Mouse (Mus musculus) adrenal gland, postnatal 25 days (tissue): ENCODE measurements around the gene Prkd2. TPM values are rescaled to one million over a fixed set of nuclear protein-coding genes. Genes with fewer than 3 reads are reported as not detected.

ENCODE experiments used
- DNase-seq: peaks from one replicate; pipeline ENCODE4 v3.0.0; 2021; ENCODE audit warnings: mixed read lengths
- total RNA-seq: library from RNA; stranded (reverse); gene quantifications from 2 replicates; pipeline ENCODE4 v1.2.3, GENCODE M21; 2021

Gene Prkd2
- total RNA-seq, 1 experiment from 2014 or later: 23.9 TPM

DNA sequence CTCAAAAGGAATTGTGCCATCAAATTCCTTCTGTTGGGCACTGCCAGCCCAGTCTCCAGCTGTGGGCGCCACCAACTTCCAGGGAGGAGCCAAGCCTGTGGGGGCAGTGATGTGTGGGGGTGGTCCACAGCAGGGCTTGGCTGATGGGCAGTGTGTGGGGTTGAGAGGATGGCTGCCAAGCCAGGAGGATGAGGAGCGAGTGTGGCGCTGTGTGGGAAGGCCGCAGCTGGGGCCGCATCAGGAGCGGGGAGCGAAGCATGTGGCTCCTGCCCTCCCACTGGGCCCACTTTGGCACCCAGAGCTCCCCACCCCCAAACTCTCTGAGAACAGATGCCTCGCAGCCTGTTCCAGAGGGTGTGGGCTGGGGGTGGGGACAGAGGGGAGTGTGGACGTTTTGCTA, 75.3 kb downstream of the Prkd2 start:
- no peak for DNase-seq

DNA sequence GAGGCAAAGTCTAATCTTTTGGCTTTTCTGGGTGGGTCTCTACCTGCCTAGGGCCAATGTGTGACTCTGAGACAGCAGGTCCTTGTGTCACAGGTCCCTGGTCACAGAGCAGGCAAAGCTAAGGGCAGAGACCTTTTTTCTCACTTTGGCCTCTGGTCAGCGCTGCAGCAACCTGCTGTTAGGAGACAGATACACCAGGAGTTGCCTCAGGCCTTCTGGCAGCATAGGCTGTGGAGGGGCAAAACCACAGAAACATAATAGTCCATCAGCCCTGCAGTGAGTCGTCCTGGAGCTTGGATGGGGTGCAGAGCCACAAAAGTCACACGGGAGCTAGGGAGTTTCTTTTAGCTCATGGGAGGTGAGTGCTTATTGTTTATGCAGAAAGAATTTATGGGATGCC, 76.0 kb downstream of the Prkd2 start:
- DNase-seq: no peak

DNA sequence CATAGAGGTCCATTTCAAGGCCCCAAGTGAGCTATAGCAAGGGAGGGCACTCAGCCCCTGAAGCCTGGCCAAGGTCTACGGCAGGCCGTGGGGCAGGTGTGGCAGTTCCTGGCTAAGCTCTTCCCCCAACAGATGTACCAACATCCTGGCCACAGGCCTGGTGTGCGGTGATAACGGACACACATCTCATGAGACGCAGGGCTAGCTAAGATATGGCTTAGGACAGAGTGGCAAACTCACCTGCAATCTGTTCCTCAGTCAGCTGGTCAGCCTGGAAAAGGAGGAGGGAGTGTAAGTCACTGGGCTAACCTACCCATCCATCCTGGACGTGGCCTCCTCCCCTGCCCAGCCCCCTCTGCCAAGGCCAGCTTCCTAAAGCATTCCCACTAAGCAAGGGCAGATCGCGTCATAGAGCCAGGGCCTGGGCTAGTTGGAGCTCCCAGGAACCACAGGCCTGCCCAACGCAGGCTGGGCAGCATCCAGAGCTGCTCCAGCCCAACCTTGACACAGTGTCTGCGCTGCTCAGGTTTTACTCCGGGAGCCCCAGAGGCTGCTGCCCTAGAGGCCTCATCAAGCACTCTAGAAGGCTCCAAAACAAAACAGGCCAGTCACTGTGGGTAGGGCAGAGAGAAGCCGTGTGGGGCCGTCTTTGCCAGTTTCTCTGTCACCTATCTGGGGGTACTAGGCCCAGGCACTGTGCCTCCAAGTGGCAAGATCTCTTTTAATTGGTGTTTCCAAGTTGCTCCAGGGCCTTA, 76.9 kb downstream of the Prkd2 start:
- DNase-seq: peak; percentile 57

Other genes with a start within 250 kb of the Prkd2 start
- 74.8 and 76.1 TPM in 2 replicates for gene Arhgap35, start 227.9 kb upstream of the Prkd2 start, total RNA-seq
- gene Ceacam15, start 167.2 kb upstream of the Prkd2 start, total RNA-seq: not detected in 2 replicates
- not detected in 2 replicates for gene Ceacam9, start 121.0 kb upstream of the Prkd2 start, total RNA-seq
- 130 and 139 TPM in 2 replicates for gene Ap2s1, start 104.5 kb upstream of the Prkd2 start, total RNA-seq
- 92.7 and 99.0 TPM in 2 replicates for gene Slc1a5, start 61.6 kb upstream of the Prkd2 start, total RNA-seq
- 73.7 and 116 TPM in 2 replicates for gene Strn4, start 27.0 kb upstream of the Prkd2 start, total RNA-seq
- gene Fkrp, start 26.2 kb upstream of the Prkd2 start, total RNA-seq: 27.5 and 28.2 TPM in 2 replicates
- gene Dact3, start 32.4 kb downstream of the Prkd2 start, total RNA-seq: 1.8 and 2.8 TPM in 2 replicates
- gene Gng8, start 48.9 kb downstream of the Prkd2 start, total RNA-seq: 0.70 TPM in 1 of 2 replicates, not detected in the other
- gene Ptgir, start 63.6 kb downstream of the Prkd2 start, total RNA-seq: 1.5 and 1.6 TPM in 2 replicates
- gene Calm3, start 81.2 kb downstream of the Prkd2 start, total RNA-seq: 242 and 255 TPM in 2 replicates
- gene Pnmal2, start 101.8 kb downstream of the Prkd2 start, total RNA-seq: 26.9 and 36.1 TPM in 2 replicates
- 4.3 and 5.4 TPM in 2 replicates for gene Pnmal1, start 116.8 kb downstream of the Prkd2 start, total RNA-seq
- gene Gm42372, start 140.2 kb downstream of the Prkd2 start, total RNA-seq: 1.1 and 2.1 TPM in 2 replicates
- 19.7 and 26.0 TPM in 2 replicates for gene Ccdc8, start 149.8 kb downstream of the Prkd2 start, total RNA-seq
- gene Ppp5c, start 185.0 kb downstream of the Prkd2 start, total RNA-seq: 93.6 and 103 TPM in 2 replicates
- gene Hif3a, start 219.5 kb downstream of the Prkd2 start, total RNA-seq: 2.1 and 3.5 TPM in 2 replicates
- 0.24 and 0.33 TPM in 2 replicates for gene Psg16, start 231.1 kb downstream of the Prkd2 start, total RNA-seq